Mouse (Mus musculus) liver, postnatal 0 days (tissue): ENCODE data around the gene Gpc2.

Experiments
- CTCF ChIP-seq: sonication (generic); IDR thresholded peaks from 2 replicates; pipeline ENCODE4 v1.5.1; 2016; ENCODE audit warnings: antibody characterized with exemption, low read depth
- EP300 ChIP-seq: IDR thresholded peaks from 2 replicates; pipeline ENCODE4 v1.6.1; 2016; ENCODE audit warnings: antibody characterized with exemption, low read depth, mild to moderate bottlenecking

GRCm38 (mm10) chr5:138274186-138274585, 5.6 kb downstream of the Gpc2 start:
- TF ChIP-seq CTCF (no peak), EP300 (no peak)
